Mouse (Mus musculus) embryonic facial prominence, embryonic 11.5 days (tissue): ENCODE data around the gene Adcyap1. TPM values are rescaled to one million over a fixed set of nuclear protein-coding genes. Genes with fewer than 3 reads are reported as not detected.
A peak's percentile ranks its signal among the peaks of the same experiment; 100 is the strongest.

Experiments
- ATAC-seq: fragments of 200-750 bp; cut with Nextera tagmentation; replicated peaks from 2 replicates; pipeline ENCODE4 v1.8.0; 2017; ENCODE audit warnings: low read depth; ENCODE audit not compliant: insufficient number of reproducible peaks, low FRiP score, low TSS enrichment
- DNase-seq: peaks from one replicate; pipeline ENCODE4 v3.0.0-alpha.2; 2015; ENCODE audit warnings: low spot score
- H3K27ac ChIP-seq: fragments of 300-500 bp; sonication (generic); replicated peaks from 2 replicates; pipeline ENCODE4 v1.5.1; 2014; ENCODE audit warnings: mild to moderate bottlenecking, low read depth, low read length, control low read depth
- H3K27me3 ChIP-seq: fragments of 300-500 bp; sonication (generic); 2 replicates; pipeline ENCODE4 v1.6.1; 2014; ENCODE audit warnings: mild to moderate bottlenecking, low read length, moderate library complexity, mixed read lengths; ENCODE audit not compliant: control insufficient read depth, insufficient read depth
- H3K36me3 ChIP-seq: fragments of 300-500 bp; sonication (generic); replicated peaks from 2 replicates; pipeline ENCODE4 v1.6.1; 2014; ENCODE audit warnings: low read depth, mild to moderate bottlenecking, low read length, moderate library complexity, mixed read lengths; ENCODE audit not compliant: control insufficient read depth, insufficient read depth
- H3K4me1 ChIP-seq: fragments of 300-500 bp; sonication (generic); 2 replicates; pipeline ENCODE4 v1.6.1; 2014; ENCODE audit warnings: low read length, mixed read lengths; ENCODE audit not compliant: control insufficient read depth, insufficient read depth
- H3K4me2 ChIP-seq: fragments of 300-500 bp; sonication (generic); 2 replicates; pipeline ENCODE4 v1.6.1; 2014; ENCODE audit warnings: low read depth, mild to moderate bottlenecking, control low read depth, low read length, moderate library complexity
- H3K4me3 ChIP-seq: fragments of 300-500 bp; sonication (generic); 2 replicates; pipeline ENCODE4 v1.5.1; 2014; ENCODE audit warnings: low read depth, low read length, control low read depth
- H3K9ac ChIP-seq: fragments of 300-500 bp; sonication (generic); replicated peaks from 2 replicates; pipeline ENCODE4 v1.6.1; 2014; ENCODE audit warnings: mild to moderate bottlenecking, control low read depth, low read length
- H3K9me3 ChIP-seq: fragments of 300-500 bp; sonication (generic); replicated peaks from 2 replicates; pipeline ENCODE4 v1.6.1; 2016; ENCODE audit warnings: mild to moderate bottlenecking, low read length, inconsistent platforms, mixed read lengths; ENCODE audit not compliant: control insufficient read depth
- WGBS: fragments of 180-500 bp; shearing (Covaris S2); extraction: QIAGEN DNeasy Blood & Tissue Kit; methylation state at CpG from one replicate; pipeline ENCODE4 v1.1.7; 2014; 5-methylcytosine and 5-hydroxymethylcytosine counted together
- polyA plus RNA-seq: library from polyadenylated mRNA; unstranded; fragments of >200 nt; fragmentation: Nextera tagmentation; extraction: Ambion mirVana; gene quantifications from 2 replicates; pipeline ENCODE4 v1.2.1, GENCODE M21; 2014

The Adcyap1 gene
- polyA plus RNA-seq, 1 experiment from 2014 or later: 3.1 TPM

DNA sequence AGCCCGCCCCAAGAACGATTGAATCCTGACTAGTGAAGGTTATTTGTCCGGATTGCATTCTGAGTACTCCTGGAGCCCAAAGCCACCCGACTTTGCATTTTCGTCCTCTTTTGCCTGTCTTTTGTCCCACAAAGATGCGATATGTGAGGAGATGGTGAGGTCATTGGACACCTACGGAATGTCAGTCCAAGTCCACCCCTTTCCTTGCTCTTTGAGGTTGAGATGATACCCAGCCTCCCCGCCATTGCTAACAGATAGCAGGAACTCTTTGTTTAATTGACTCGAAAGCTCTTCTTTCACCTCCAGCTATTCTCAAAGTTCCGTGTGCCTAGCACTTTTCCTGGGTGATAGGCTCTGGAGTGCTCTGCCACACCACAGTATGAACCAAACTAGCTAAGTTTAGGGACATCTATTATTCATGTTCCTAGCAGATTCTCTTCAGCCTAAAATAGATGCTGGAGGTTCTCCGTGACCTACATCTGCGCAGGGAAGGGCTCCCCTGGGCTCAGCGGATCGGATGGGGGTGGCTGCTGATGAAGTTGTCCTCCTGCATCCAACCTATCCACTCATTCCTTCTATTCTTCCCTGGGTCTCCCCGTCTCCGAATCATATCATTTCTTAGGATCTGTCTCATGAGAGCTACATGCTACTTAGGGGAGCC is 2.6 kb downstream of the Adcyap1 start:
- Histone ChIP-seq H3K9ac (no peak overlapping the region), H3K9me3 (no peaks in the 10 kb centered on the region), H3K4me3 (peak overlapping the region; percentile 22; the same call in 1 of the 2 replicates), H3K36me3 (no peaks in the 10 kb centered on the region), H3K4me2 (peak overlapping the region; percentile 20; the same call in 1 of the 2 replicates), H3K27ac (no peak overlapping the region), H3K27me3 (peaks cover 43% of the 10 kb centered on the region), H3K4me1 (peaks cover 2% of the 10 kb centered on the region)
- no peak for DNase-seq
- no peak for ATAC-seq
- WGBS: 1% methylated on average over 16 of the region's 16 CpGs

DNA sequence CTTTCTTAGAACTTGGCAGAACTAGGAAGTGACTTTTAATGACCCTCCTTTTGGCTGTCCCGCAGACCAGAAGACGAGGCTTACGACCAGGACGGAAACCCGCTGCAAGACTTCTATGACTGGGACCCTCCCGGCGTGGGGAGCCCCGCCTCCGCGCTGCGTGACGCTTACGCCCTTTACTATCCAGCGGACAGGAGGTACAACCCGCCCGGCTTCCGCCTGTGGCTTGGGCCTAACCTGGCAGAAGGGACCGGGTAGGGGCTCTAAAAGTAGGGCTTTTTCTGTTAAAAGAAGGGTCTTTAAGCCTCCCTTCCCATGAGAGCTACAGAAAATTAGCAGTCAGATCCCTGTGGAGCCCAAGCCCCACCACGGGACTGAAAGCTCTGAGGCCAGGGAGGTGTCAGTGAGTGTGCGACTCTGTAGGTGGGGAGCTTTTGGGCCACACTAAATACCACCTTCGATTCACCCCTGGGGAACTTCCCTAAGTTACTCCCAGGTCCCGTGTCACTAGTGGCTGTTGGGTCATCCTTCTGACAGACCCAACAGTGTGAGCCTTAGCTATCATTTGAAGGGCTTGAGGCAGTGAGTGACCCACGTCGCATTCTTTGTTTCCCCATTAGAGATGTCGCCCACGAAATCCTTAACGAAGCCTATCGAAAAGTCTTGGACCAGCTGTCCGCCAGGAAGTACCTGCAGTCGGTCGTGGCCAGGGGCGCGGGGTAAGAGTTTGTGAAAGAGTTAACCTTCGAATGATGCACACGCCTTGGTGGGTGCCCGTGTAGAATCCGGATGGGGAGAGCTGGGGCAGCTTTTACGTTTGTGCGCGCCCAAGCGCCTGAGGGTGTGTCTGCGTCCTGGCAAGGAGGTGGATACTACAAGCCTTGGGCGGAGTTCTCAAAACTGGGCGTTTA is 3.6 kb downstream of the Adcyap1 start:
- H3K9ac ChIP-seq: no peak overlapping the region; the same call in 1 of the 2 replicates
- H3K9me3 ChIP-seq: no peaks in the 10 kb centered on the region
- H3K4me1 ChIP-seq: peaks cover 2% of the 10 kb centered on the region
- ATAC-seq (peak; percentile 34; the same call in 1 of the 2 replicates), DNase-seq (peak; percentile 42)
- no peak overlapping the region for H3K27ac ChIP-seq
- 0% methylated on average over 44 of the region's 44 CpGs for WGBS
- H3K27me3 ChIP-seq: peaks cover 43% of the 10 kb centered on the region
- peak overlapping the region; percentile 43 for H3K4me2 ChIP-seq
- H3K36me3 ChIP-seq: no peaks in the 10 kb centered on the region
- peak overlapping the region; percentile 29 for H3K4me3 ChIP-seq

DNA sequence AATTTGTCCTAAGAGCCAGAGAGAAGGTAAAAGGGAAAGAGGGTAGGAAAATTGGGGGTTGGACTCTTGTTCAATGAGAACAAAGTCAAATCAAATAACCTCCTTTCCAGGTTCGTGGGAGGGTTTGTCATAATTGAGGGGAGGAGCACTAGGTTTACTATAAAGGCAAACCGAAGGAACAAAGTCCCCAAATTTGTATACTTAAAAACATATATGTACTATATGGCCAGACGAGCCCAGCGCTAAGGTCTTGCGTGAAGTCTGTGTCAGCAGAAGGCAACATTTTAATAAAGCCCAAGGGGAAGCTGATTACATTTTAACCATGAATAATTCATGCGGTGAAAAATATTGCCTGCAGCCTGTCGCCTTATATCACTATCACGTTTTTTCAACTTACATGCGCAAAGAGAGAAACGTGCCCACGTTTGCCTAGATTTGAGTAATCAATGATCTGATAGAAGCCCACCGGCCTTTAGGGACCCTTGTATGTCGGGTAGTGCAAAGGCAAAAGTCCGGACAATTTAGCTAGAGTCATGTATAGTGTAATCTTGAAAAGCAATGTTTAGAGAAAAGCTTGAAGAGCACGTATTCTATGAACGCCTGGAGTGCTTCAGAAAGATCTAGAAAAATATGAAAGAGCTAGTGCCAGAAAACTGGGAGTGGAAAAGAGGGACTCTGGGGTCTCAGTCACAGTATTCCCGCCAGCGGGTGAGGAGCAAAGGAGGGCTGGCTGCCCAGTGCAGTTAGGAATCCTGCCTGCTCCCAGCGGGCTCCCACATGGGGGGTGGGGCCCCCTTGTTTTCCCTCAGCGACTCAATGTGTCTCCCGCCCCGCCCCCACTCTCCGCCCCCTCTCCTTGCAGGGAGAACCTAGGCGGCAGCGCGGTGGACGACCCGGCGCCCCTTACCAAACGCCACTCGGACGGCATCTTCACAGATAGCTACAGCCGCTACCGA is 4.5 kb downstream of the Adcyap1 start:
- H3K27ac ChIP-seq: no peak overlapping the region
- under 1% methylated on average over 34 of the region's 34 CpGs for WGBS
- peaks cover 2% of the 10 kb centered on the region for H3K4me1 ChIP-seq
- ATAC-seq (peak; percentile 53; the same call in 1 of the 2 replicates), DNase-seq (peak; percentile 43)
- no peaks in the 10 kb centered on the region for H3K9me3 ChIP-seq
- H3K4me2 ChIP-seq: peak overlapping the region; percentile 49
- peaks cover 40% of the 10 kb centered on the region for H3K27me3 ChIP-seq
- H3K4me3 ChIP-seq: peak overlapping the region; percentile 29
- H3K36me3 ChIP-seq: no peaks in the 10 kb centered on the region
- no peak overlapping the region; the same call in 1 of the 2 replicates for H3K9ac ChIP-seq

DNA sequence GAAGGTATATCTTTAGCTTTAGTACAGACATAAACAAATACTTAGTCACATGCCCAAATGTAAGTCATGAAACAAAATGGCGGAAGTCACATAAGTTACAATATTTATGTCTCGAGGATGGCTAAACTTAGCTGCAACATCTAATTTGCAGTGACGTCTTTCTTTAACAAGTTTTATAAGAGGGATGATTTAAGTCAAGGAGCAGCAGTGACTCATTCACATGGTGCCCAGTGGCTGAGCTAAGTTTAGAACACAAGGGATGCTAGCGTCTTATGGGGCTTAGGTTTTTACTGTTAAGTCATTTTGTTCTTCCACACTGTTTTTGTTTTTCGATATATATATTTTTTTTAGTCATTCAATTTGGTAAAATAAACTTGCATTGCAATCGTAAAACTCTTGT is 19.0 kb downstream of the Adcyap1 start:
- Histone ChIP-seq H3K36me3 (no peaks in the 10 kb centered on the region), H3K4me2 (no peak overlapping the region), H3K4me3 (no peak overlapping the region), H3K4me1 (no peaks in the 10 kb centered on the region), H3K9me3 (no peaks in the 10 kb centered on the region), H3K9ac (no peak overlapping the region), H3K27me3 (no peaks in the 10 kb centered on the region), H3K27ac (no peak overlapping the region)
- ATAC-seq: no peak
- no peak for DNase-seq
- WGBS: 88% methylated on average over 6 of the region's 6 CpGs

DNA sequence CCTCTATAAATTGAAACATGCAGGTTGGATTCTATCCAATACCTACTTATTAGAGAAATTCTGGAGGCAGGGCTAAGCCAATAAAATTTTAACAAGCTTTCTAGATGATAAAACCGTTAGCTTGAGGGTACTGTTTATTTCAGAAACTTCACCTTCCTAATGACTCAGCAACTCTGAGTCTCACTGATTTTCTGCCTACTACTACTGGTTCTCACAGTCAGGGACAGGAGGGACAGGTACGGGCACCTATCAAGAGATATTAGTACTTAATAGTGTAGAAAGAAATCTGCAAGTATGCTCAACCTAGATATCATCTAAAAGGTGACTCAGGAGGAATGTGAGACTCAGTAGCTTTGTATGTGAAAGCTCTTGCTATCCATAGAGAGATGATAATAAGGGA is 19.8 kb downstream of the Adcyap1 start:
- WGBS: 75% methylated on average over 2 of the region's 2 CpGs
- Histone ChIP-seq H3K4me2 (no peak overlapping the region), H3K27ac (no peak overlapping the region), H3K9me3 (no peaks in the 10 kb centered on the region), H3K4me3 (no peak overlapping the region), H3K36me3 (no peaks in the 10 kb centered on the region), H3K27me3 (no peaks in the 10 kb centered on the region), H3K9ac (no peak overlapping the region), H3K4me1 (no peaks in the 10 kb centered on the region)
- DNase-seq (no peak), ATAC-seq (no peak)

DNA sequence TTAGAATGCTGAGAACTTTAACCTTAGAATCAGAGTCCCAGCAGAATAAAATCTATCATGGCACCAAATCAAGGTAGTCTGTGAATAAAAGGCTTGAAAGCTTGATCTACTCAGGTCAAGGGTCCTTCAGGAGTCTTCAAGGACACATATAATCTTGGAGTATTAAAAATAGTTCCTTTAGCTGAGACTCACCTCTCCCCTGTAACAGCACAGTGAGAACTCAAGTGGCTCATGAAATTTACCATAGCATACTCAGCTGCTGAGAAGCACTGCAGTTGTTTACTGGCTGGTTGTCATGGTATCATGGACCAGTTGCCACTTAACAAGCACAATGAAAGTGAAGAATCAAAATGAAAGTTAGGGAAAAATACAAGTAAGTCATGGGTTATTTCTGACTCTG is 38.5 kb downstream of the Adcyap1 start:
- Histone ChIP-seq H3K27ac (no peak overlapping the region), H3K9ac (no peak overlapping the region), H3K4me2 (no peak overlapping the region), H3K4me1 (no peaks in the 10 kb centered on the region), H3K4me3 (no peak overlapping the region), H3K9me3 (no peaks in the 10 kb centered on the region), H3K36me3 (no peaks in the 10 kb centered on the region), H3K27me3 (no peaks in the 10 kb centered on the region)
- ATAC-seq: no peak
- no peak for DNase-seq
